Mouse (Mus musculus) C2C12 (cell line): ENCODE results near the gene Sp9. TPM values are rescaled to one million over a fixed set of nuclear protein-coding genes. Genes with fewer than 3 reads are reported as not detected.

Source experiments
- H3K27me3 ChIP-seq: one replicate; pipeline ENCODE4 v1.6.1; 2011; ENCODE audit not compliant: control insufficient read depth, insufficient read depth, insufficient read length
- H3K36me3 ChIP-seq: one replicate; pipeline ENCODE4 v1.6.1; 2011; ENCODE audit not compliant: control insufficient read depth, insufficient read depth
- H3K4me3 ChIP-seq: one replicate; pipeline ENCODE4 v1.5.1; 2011; ENCODE audit warnings: mild to moderate bottlenecking, control low read depth; ENCODE audit not compliant: poor library complexity, insufficient read depth, severe bottlenecking
- H3K79me2 ChIP-seq: one replicate; pipeline ENCODE4 v1.6.1; 2011; ENCODE audit not compliant: control insufficient read depth, insufficient read depth
- H3K79me3 ChIP-seq: one replicate; pipeline ENCODE4 v1.6.1; 2011; ENCODE audit warnings: low read depth, control low read depth
- H3ac ChIP-seq: one replicate; pipeline ENCODE3; 2011; ENCODE audit warnings: low read depth; ENCODE audit not compliant: control insufficient read depth, insufficient read length
- CEBPB ChIP-seq: IDR thresholded peaks from one replicate; pipeline ENCODE4 v1.6.1; 2011; ENCODE audit warnings: low read depth, mild to moderate bottlenecking, control low read depth, moderate library complexity
- CTCF ChIP-seq: IDR thresholded peaks from one replicate; pipeline ENCODE4 v1.5.1; 2011; ENCODE audit not compliant: control insufficient read depth, insufficient read depth, insufficient read length
- FOSL1 ChIP-seq: IDR thresholded peaks from one replicate; pipeline ENCODE4 v1.8.0; 2011; ENCODE audit warnings: mild to moderate bottlenecking, low read length; ENCODE audit not compliant: poor library complexity, insufficient read depth, severe bottlenecking
- MAX ChIP-seq: IDR thresholded peaks from one replicate; pipeline ENCODE4 v1.6.1; 2011; ENCODE audit warnings: mild to moderate bottlenecking, control low read depth
- MYOD1 ChIP-seq: IDR thresholded peaks from one replicate; pipeline ENCODE4 v1.6.1; 2011; ENCODE audit warnings: low read depth; ENCODE audit not compliant: control insufficient read depth, insufficient read length
- MYOG ChIP-seq: IDR thresholded peaks from one replicate; pipeline ENCODE4 v1.6.1; 2011; ENCODE audit not compliant: control insufficient read depth, insufficient read length; ENCODE audit errors: extremely low read depth
- USF1 ChIP-seq: IDR thresholded peaks from one replicate; pipeline ENCODE4 v1.6.1; 2011; ENCODE audit warnings: low read depth, mild to moderate bottlenecking, control low read depth, moderate library complexity
- polyA plus RNA-seq: library from polyadenylated mRNA; unstranded; fragments of >200 nt; fragmentation: generic; extraction: Trizol; gene quantifications from one replicate; pipeline ENCODE4 v1.2.1, GENCODE M21; 2012; ENCODE audit warnings: missing spikeins

Gene Sp9
- polyA plus RNA-seq, 1 experiment: 0.02 TPM

- Histone ChIP-seq H3K27me3 (no peaks in the 10 kb centered on the region), H3K79me2 (no peaks in the 10 kb centered on the region), H3K36me3 (peaks cover 6% of the 10 kb centered on the region), H3K79me3 (no peaks in the 10 kb centered on the region), H3K4me3 (no peak overlapping the region), H3ac (no peak overlapping the region)
- TF ChIP-seq USF1: no peak
- TF ChIP-seq MYOD1: no peak
- no peak for TF ChIP-seq MYOG
- no peak for TF ChIP-seq CEBPB
- no peak for TF ChIP-seq MAX
- TF ChIP-seq CTCF: no peak
- no peak for TF ChIP-seq FOSL1
Observed at GRCm38 (mm10) chr2:73298154-73298553, 26.4 kb downstream of the Sp9 start.

- no peaks in the 10 kb centered on the region for H3K79me3 ChIP-seq
- no peak overlapping the region for H3ac ChIP-seq
- no peaks in the 10 kb centered on the region for H3K79me2 ChIP-seq
- H3K36me3 ChIP-seq: peaks cover 10% of the 10 kb centered on the region
- TF ChIP-seq MYOG (no peak), CTCF (no peak), MYOD1 (no peak), USF1 (no peak), CEBPB (no peak), MAX (no peak), FOSL1 (no peak)
- no peak overlapping the region for H3K4me3 ChIP-seq
- no peaks in the 10 kb centered on the region for H3K27me3 ChIP-seq
Observed at GRCm38 (mm10) chr2:73298841-73299240, 27.1 kb downstream of the Sp9 start.

- Histone ChIP-seq H3ac (no peak overlapping the region), H3K4me3 (no peak overlapping the region), H3K79me3 (no peaks in the 10 kb centered on the region), H3K79me2 (no peaks in the 10 kb centered on the region), H3K27me3 (no peaks in the 10 kb centered on the region), H3K36me3 (peaks cover 36% of the 10 kb centered on the region)
- TF ChIP-seq CTCF: no peak
- no peak for TF ChIP-seq MAX
- TF ChIP-seq CEBPB: no peak
- no peak for TF ChIP-seq USF1
- TF ChIP-seq FOSL1: no peak
- TF ChIP-seq MYOD1: no peak
- no peak for TF ChIP-seq MYOG
Observed at GRCm38 (mm10) chr2:73301979-73302378, 30.3 kb downstream of the Sp9 start.

- TF ChIP-seq USF1 (no peak), CEBPB (no peak), CTCF (no peak), MYOG (no peak), FOSL1 (no peak), MAX (no peak), MYOD1 (no peak)
- Histone ChIP-seq H3ac (no peak overlapping the region), H3K36me3 (peaks cover 44% of the 10 kb centered on the region), H3K79me2 (no peaks in the 10 kb centered on the region), H3K27me3 (no peaks in the 10 kb centered on the region), H3K79me3 (no peaks in the 10 kb centered on the region), H3K4me3 (no peak overlapping the region)
Observed at GRCm38 (mm10) chr2:73302722-73303121, 31.0 kb downstream of the Sp9 start.

GRCm38 (mm10) chr2:73304506-73304905 lies 32.8 kb downstream of the Sp9 start:
- Histone ChIP-seq H3K36me3 (peaks cover 50% of the 10 kb centered on the region), H3K79me2 (no peaks in the 10 kb centered on the region), H3ac (no peak overlapping the region), H3K4me3 (no peak overlapping the region), H3K27me3 (no peaks in the 10 kb centered on the region), H3K79me3 (no peaks in the 10 kb centered on the region)
- TF ChIP-seq FOSL1: no peak
- no peak for TF ChIP-seq CEBPB
- no peak for TF ChIP-seq MAX
- TF ChIP-seq USF1: no peak
- TF ChIP-seq MYOG: no peak
- TF ChIP-seq CTCF: no peak
- no peak for TF ChIP-seq MYOD1

GRCm38 (mm10) chr2:73306006-73306405 lies 34.3 kb downstream of the Sp9 start:
- no peaks in the 10 kb centered on the region for H3K79me3 ChIP-seq
- H3K36me3 ChIP-seq: peaks cover 57% of the 10 kb centered on the region
- no peaks in the 10 kb centered on the region for H3K27me3 ChIP-seq
- TF ChIP-seq MYOG (no peak), CEBPB (no peak), MAX (no peak), FOSL1 (no peak), MYOD1 (no peak), USF1 (no peak)
- no peak overlapping the region for H3K4me3 ChIP-seq
- no peak overlapping the region for H3ac ChIP-seq
- peaks cover 5% of the 10 kb centered on the region for H3K79me2 ChIP-seq
